Mouse (Mus musculus) liver, postnatal 0 days (tissue): Measurements from ENCODE around the gene Hopx.
A peak's percentile ranks its signal among the peaks of the same experiment; 100 is the strongest.

Experiments
- CTCF ChIP-seq: sonication (generic); IDR thresholded peaks from 2 replicates; pipeline ENCODE4 v1.5.1; 2016; ENCODE audit warnings: antibody characterized with exemption, low read depth
- EP300 ChIP-seq: IDR thresholded peaks from 2 replicates; pipeline ENCODE4 v1.6.1; 2016; ENCODE audit warnings: antibody characterized with exemption, low read depth, mild to moderate bottlenecking

DNA sequence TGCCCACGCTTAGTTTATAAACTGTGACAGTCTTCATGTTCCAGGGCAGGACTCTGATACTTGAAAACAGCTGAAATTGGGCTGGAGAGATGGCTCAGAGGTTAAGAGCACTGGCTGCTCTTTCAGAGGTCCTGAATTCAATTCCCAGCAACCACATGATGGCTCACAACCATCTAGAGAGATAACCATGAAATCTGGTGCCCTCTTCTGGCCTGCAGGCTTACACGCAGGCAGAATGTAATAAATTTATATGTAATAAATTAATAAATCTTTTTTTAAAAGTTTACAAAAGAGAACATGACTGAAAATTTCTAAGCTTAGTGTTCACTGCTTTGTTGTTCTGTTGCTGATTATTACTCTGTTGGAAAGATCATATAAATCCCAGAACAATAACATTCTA lies 43.9 kb downstream of the Hopx start:
- TF ChIP-seq CTCF = peak; percentile 44; the same call in 1 of the 2 replicates
- TF ChIP-seq EP300 = no peak
